Mouse (Mus musculus): ENCODE measurements around the gene 4931422A03Rik.

4931422A03Rik gene

GRCm38 (mm10) chr2:103970041-103970790 is 57.9 kb downstream of the 4931422A03Rik start:
- no peak for DNase-seq (ENCODE audit: low read depth, low spot score)

- DNase-seq (ENCODE audit: low read depth, low spot score): no peak
These were observed 58.6 kb downstream of the 4931422A03Rik start for GRCm38 (mm10) chr2:103969437-103970040.

GRCm38 (mm10) chr2:103968919-103969436 is 59.2 kb downstream of the 4931422A03Rik start:
- DNase-seq (ENCODE audit: low read depth, low spot score): no peak

- no peak for DNase-seq (ENCODE audit: low read depth, low spot score)
These were observed 60.0 kb downstream of the 4931422A03Rik start for GRCm38 (mm10) chr2:103968186-103968585.

- no peak for DNase-seq (ENCODE audit: low read depth, low spot score)
These were observed 62.8 kb downstream of the 4931422A03Rik start for GRCm38 (mm10) chr2:103965391-103965790.

- no peak for DNase-seq (ENCODE audit: low read depth, low spot score)
These were observed 65.8 kb downstream of the 4931422A03Rik start for GRCm38 (mm10) chr2:103962349-103962748.

- DNase-seq (ENCODE audit: low read depth, low spot score): no peak
These were observed 68.6 kb downstream of the 4931422A03Rik start for GRCm38 (mm10) chr2:103959574-103959973.

- DNase-seq (ENCODE audit: low read depth, low spot score): no peak
These were observed 69.1 kb downstream of the 4931422A03Rik start for GRCm38 (mm10) chr2:103959066-103959465.

- no peak for DNase-seq (ENCODE audit: low read depth, low spot score)
These were observed 69.5 kb downstream of the 4931422A03Rik start for GRCm38 (mm10) chr2:103958634-103959033.

- DNase-seq (ENCODE audit: low read depth, low spot score): no peak
These were observed 70.3 kb downstream of the 4931422A03Rik start, which contains the start of gene Lmo2 for GRCm38 (mm10) chr2:103957649-103958546. Lmo2 (plus strand) TSS chr2:103957986.

GRCm38 (mm10) chr2:103956867-103957266 is 71.3 kb downstream of the 4931422A03Rik start:
- no peak for DNase-seq (ENCODE audit: low read depth, low spot score)

- DNase-seq (ENCODE audit: low read depth, low spot score): no peak
These were observed 72.4 kb downstream of the 4931422A03Rik start for GRCm38 (mm10) chr2:103955714-103956113.

- DNase-seq (ENCODE audit: low read depth, low spot score): no peak
These were observed 74.9 kb downstream of the 4931422A03Rik start for GRCm38 (mm10) chr2:103953050-103953835.

- DNase-seq (ENCODE audit: low read depth, low spot score): no peak
These were observed 80.0 kb downstream of the 4931422A03Rik start for GRCm38 (mm10) chr2:103947982-103948655.

GRCm38 (mm10) chr2:103946892-103947291 is 81.3 kb downstream of the 4931422A03Rik start:
- DNase-seq (ENCODE audit: low read depth, low spot score): no peak

GRCm38 (mm10) chr2:103945571-103946092 is 82.5 kb downstream of the 4931422A03Rik start:
- no peak for DNase-seq (ENCODE audit: low read depth, low spot score)

GRCm38 (mm10) chr2:103944859-103945258 is 83.3 kb downstream of the 4931422A03Rik start:
- no peak for DNase-seq (ENCODE audit: low read depth, low spot score)

- no peak for DNase-seq (ENCODE audit: low read depth, low spot score)
These were observed 87.1 kb downstream of the 4931422A03Rik start for GRCm38 (mm10) chr2:103941085-103941484.

GRCm38 (mm10) chr2:103939003-103939402 is 89.2 kb downstream of the 4931422A03Rik start:
- no peak for DNase-seq (ENCODE audit: low read depth, low spot score)

GRCm38 (mm10) chr2:103938573-103938972 is 89.6 kb downstream of the 4931422A03Rik start:
- DNase-seq (ENCODE audit: low read depth, low spot score): no peak

All from 3T3-L1 (cell line).